Mouse (Mus musculus) ES-E14 (cell line): ENCODE measurements at regions not wholly inside any gene's neighbourhood (a gene's known extent, or its start where the extent isn't known, plus 50 kb on each side); places are given as distances from the start of the nearest gene placed in this dataset.

ENCODE experiments used
- DNase-seq: peaks from one replicate; pipeline ENCODE4 v3.0.0-alpha.2; 2013; ENCODE audit warnings: low read depth, low spot score
- H3K27ac ChIP-seq: 2 replicates; pipeline ENCODE4 v1.5.1; 2012; ENCODE audit warnings: low read depth, mild to moderate bottlenecking, low read length, moderate library complexity, mixed read lengths; ENCODE audit not compliant: poor library complexity, insufficient read depth, severe bottlenecking
- H3K36me3 ChIP-seq: 2 replicates; pipeline ENCODE4 v1.6.1; 2012; ENCODE audit warnings: mild to moderate bottlenecking, low read length, moderate library complexity, mixed read lengths; ENCODE audit not compliant: control insufficient read depth, poor library complexity, insufficient read depth, severe bottlenecking
- H3K4me1 ChIP-seq, 2 experiments: fragments of 150-350 bp in 1 of 2; sonication (generic) in 1 of 2; 2 replicates each; pipeline ENCODE4 v1.6.1; 2012; ENCODE audit warnings: low read length in 2 of 2, mild to moderate bottlenecking in 1 of 2, mixed read lengths in 1 of 2; ENCODE audit not compliant: control insufficient read depth in 2 of 2, insufficient read depth in 2 of 2, poor library complexity in 1 of 2
- H3K4me3 ChIP-seq, 2 experiments: fragments of 150-350 bp in 1 of 2; sonication (generic) in 1 of 2; 2 replicates each; pipeline ENCODE4 v1.5.1; 2012; ENCODE audit warnings: low read length in 2 of 2, low read depth in 1 of 2, mild to moderate bottlenecking in 1 of 2, mixed read lengths in 1 of 2; ENCODE audit not compliant: insufficient read depth in 1 of 2, poor library complexity in 1 of 2, severe bottlenecking in 1 of 2
- H3K9ac ChIP-seq: 2 replicates; pipeline ENCODE4 v1.6.1; 2012; ENCODE audit warnings: low read depth, mild to moderate bottlenecking, low read length, mixed read lengths; ENCODE audit not compliant: poor library complexity, insufficient read depth, severe bottlenecking
- H3K9me3 ChIP-seq: fragments of 150-350 bp; sonication (generic); 2 replicates; pipeline ENCODE4 v1.6.1; 2012; ENCODE audit warnings: low read depth, mild to moderate bottlenecking, low read length; ENCODE audit not compliant: control insufficient read depth, insufficient read depth
- CHD2 ChIP-seq: IDR thresholded peaks from 2 replicates; pipeline ENCODE4 v1.6.1; 2014; ENCODE audit warnings: mild to moderate bottlenecking, low read depth, low read length, inconsistent platforms
- HCFC1 ChIP-seq: IDR thresholded peaks from 2 replicates; pipeline ENCODE4 v1.6.1; 2012; ENCODE audit warnings: low read length, inconsistent platforms, borderline replicate concordance; ENCODE audit not compliant: insufficient read depth
- MAFK ChIP-seq: IDR thresholded peaks from 2 replicates; pipeline ENCODE4 v1.6.1; 2014; ENCODE audit warnings: mild to moderate bottlenecking, low read depth, low read length, inconsistent platforms; ENCODE audit not compliant: insufficient read depth
- ZC3H11A ChIP-seq: IDR thresholded peaks from 2 replicates; pipeline ENCODE4 v1.6.1; 2012; ENCODE audit warnings: low read depth, mild to moderate bottlenecking, inconsistent platforms, low read length, borderline replicate concordance
- ZNF384 ChIP-seq: IDR thresholded peaks from 2 replicates; pipeline ENCODE4 v1.6.1; 2012; ENCODE audit warnings: low read depth, low read length, inconsistent platforms
- in situ Hi-C, 2 experiments: fragments of 600-800 bp; cut with MboI; formaldehyde crosslinking; loops; one replicate each; pipeline ENCODE4 v1.15.1; 2025; ENCODE audit warnings: low sequenced_read_pairs in 2 of 2, inconsistent platforms in 1 of 2; ENCODE audit not compliant: unreplicated experiment in 2 of 2

GRCm38 (mm10) chr3:117988443-117988842, 119.7 kb upstream of the Snx7 start:
- in situ Hi-C loops = no loop called here
- H3K4me3 ChIP-seq = no peak overlapping the region
- no peaks in the 10 kb centered on the region for H3K4me1 ChIP-seq
- H3K9ac ChIP-seq = no peak overlapping the region
- no peak for DNase-seq
- H3K27ac ChIP-seq = no peak overlapping the region
- TF ChIP-seq MAFK = no peak
- no peak for TF ChIP-seq CHD2
- TF ChIP-seq HCFC1 = no peak
- no peak for TF ChIP-seq ZNF384
- no peak for TF ChIP-seq ZC3H11A
- no peaks in the 10 kb centered on the region for H3K9me3 ChIP-seq
- no peaks in the 10 kb centered on the region for H3K36me3 ChIP-seq

- in situ Hi-C loops = no loop called here
- Histone ChIP-seq H3K36me3 (no peaks in the 10 kb centered on the region), H3K4me1 (no peaks in the 10 kb centered on the region), H3K9me3 (no peaks in the 10 kb centered on the region), H3K4me3 (no peak overlapping the region), H3K9ac (no peak overlapping the region), H3K27ac (no peak overlapping the region)
- TF ChIP-seq HCFC1 (no peak), CHD2 (no peak), ZNF384 (no peak), MAFK (no peak), ZC3H11A (no peak)
- no peak for DNase-seq
Measured at GRCm38 (mm10) chr3:117975638-117976037, 106.9 kb upstream of the Snx7 start.

GRCm38 (mm10) chr3:117968805-117969204, 100.1 kb upstream of the Snx7 start:
- H3K27ac ChIP-seq = no peak overlapping the region
- H3K9me3 ChIP-seq = no peaks in the 10 kb centered on the region
- no peak overlapping the region for H3K4me3 ChIP-seq
- DNase-seq = no peak
- TF ChIP-seq HCFC1 (no peak), ZNF384 (no peak), CHD2 (no peak), MAFK (no peak), ZC3H11A (no peak)
- in situ Hi-C loops = no loop called here
- no peaks in the 10 kb centered on the region for H3K36me3 ChIP-seq
- no peaks in the 10 kb centered on the region for H3K4me1 ChIP-seq
- H3K9ac ChIP-seq = no peak overlapping the region

GRCm38 (mm10) chr3:117938426-117938825, 69.7 kb upstream of the Snx7 start:
- Histone ChIP-seq H3K9me3 (no peaks in the 10 kb centered on the region), H3K27ac (no peak overlapping the region), H3K9ac (no peak overlapping the region), H3K4me3 (no peak overlapping the region), H3K36me3 (no peaks in the 10 kb centered on the region), H3K4me1 (no peaks in the 10 kb centered on the region)
- TF ChIP-seq ZC3H11A = no peak
- TF ChIP-seq ZNF384 = no peak
- TF ChIP-seq MAFK = no peak
- no peak for TF ChIP-seq CHD2
- no peak for TF ChIP-seq HCFC1
- in situ Hi-C loops = no loop called here
- no peak for DNase-seq

- no peaks in the 10 kb centered on the region for H3K4me1 ChIP-seq
- in situ Hi-C loops = no loop called here
- TF ChIP-seq ZNF384 = no peak
- no peak for TF ChIP-seq CHD2
- no peak for TF ChIP-seq MAFK
- no peak for TF ChIP-seq ZC3H11A
- no peak for TF ChIP-seq HCFC1
- no peak overlapping the region for H3K9ac ChIP-seq
- no peak overlapping the region for H3K4me3 ChIP-seq
- H3K27ac ChIP-seq = no peak overlapping the region
- no peaks in the 10 kb centered on the region for H3K36me3 ChIP-seq
- no peak for DNase-seq
- H3K9me3 ChIP-seq = no peaks in the 10 kb centered on the region
Measured at GRCm38 (mm10) chr3:117927527-117927926, 58.8 kb upstream of the Snx7 start.
